Mouse (Mus musculus) erythroblast, embryonic 14.5 days (primary cell): ENCODE measurements around the gene Fam110a.

Experiments used
- GATA1 ChIP-seq: IDR thresholded peaks from 2 replicates; pipeline ENCODE4 v1.6.1; 2012; ENCODE audit warnings: low read length, inconsistent platforms, mixed read lengths
- TAL1 ChIP-seq: IDR thresholded peaks from 3 replicates; pipeline ENCODE4 v1.6.1; 2012; ENCODE audit warnings: low read length, inconsistent platforms, mixed read lengths

GRCm38 (mm10) chr2:151968451-151968850, 11.6 kb downstream of the Fam110a start:
- TF ChIP-seq TAL1 (no peak), GATA1 (no peak)
